Mouse (Mus musculus): ENCODE data around the gene Ola1. TPM values are rescaled to one million over a fixed set of nuclear protein-coding genes. Genes with fewer than 3 reads are reported as not detected.
A peak's percentile ranks its signal among the peaks of the same experiment; 100 is the strongest.

Gene Ola1
- total and polyA plus RNA-seq, 3 experiments, result 114 to 182 (median 175) TPM

DNA sequence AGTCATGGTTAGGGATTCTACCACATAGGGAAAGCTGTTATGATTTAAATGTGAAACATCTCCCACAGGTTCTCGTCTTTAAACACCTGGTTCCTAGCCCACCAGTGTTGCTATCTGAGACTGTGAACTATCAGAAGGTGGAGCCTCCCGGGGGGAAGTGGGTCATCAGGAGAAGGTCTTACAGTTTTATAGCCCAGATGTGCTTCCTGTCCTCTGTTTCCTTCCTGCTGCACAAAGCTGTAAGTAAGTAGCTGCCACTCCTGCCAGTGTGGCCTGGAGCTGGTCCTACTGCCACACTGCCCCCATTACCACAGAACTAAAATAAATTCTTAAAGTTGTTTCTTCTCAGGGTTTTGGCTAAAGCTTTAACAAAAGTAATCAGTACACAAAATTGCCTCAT, 72.6 kb downstream of the Ola1 start:
- Histone ChIP-seq H3K4me3 (replicated peaks in 1 of 3; ENCODE audit: low read depth in 2 of 3, low read length in 2 of 3, poor library complexity in 1 of 3) (no peak overlapping the region), H3K79me2 (replicated peaks; ENCODE audit: control insufficient read depth, extremely low read depth, insufficient read depth, poor library complexity, severe bottlenecking) (0 out of 2 replicates have a peak, but pooled peaks cover 2% of the 10 kb centered on the region), H3K27ac (ENCODE audit: insufficient read depth, low read depth) (no peak overlapping the region), H3K9ac (ENCODE audit: insufficient read depth, low read depth) (no peak overlapping the region), H3K27me3 (replicated peaks) (no peaks in the 10 kb centered on the region), H3K4me2 (ENCODE audit: insufficient read depth, low read depth, poor library complexity, severe bottlenecking) (no peak overlapping the region), H3K36me3 (replicated peaks in 1 of 2; ENCODE audit: control insufficient read depth in 1 of 2, insufficient read depth in 1 of 2, low read length in 1 of 2) (peaks cover 7 to 41% of the 10 kb centered on the region in 2 experiments), H3K9me3 (replicated peaks; ENCODE audit: low read length) (no peaks in the 10 kb centered on the region), H3K4me1 (ENCODE audit: control insufficient read depth in 1 of 2, insufficient read depth in 2 of 2) (peaks cover 0 to 12% of the 10 kb centered on the region in 2 experiments; a peak in 1 of 4 replicates)
- dilution Hi-C loops (cut with MboI; ENCODE audit: extremely low pct_ligation_motif_present, extremely low pct_unique_long_range_greater_than_20kb, low sequenced_read_pairs), result no loop called here
- TF ChIP-seq RCOR1 (conservative IDR thresholded peaks at IDR 0.05; ENCODE audit: low read depth, low read length), result no peak
- TF ChIP-seq CHD1 (IDR thresholded peaks at IDR 0.05; ENCODE audit: low read depth, low read length), result no peak
- no peak for TF ChIP-seq NRF1 (IDR thresholded peaks at IDR 0.05; ENCODE audit: low read depth, low read length)
- TF ChIP-seq SMC3 (IDR thresholded peaks at IDR 0.05; ENCODE audit: low read depth, low read length), result no peak
- TF ChIP-seq MAZ (IDR thresholded peaks at IDR 0.05; ENCODE audit: low read depth, low read length), result no peak
- TF ChIP-seq MAX (IDR thresholded peaks at IDR 0.05; ENCODE audit: low read length), result no peak
- TF ChIP-seq EP300 (IDR thresholded peaks at IDR 0.05; ENCODE audit: low read length), result no peak
- no peak for TF ChIP-seq IRF4 (IDR thresholded peaks at IDR 0.05; ENCODE audit: low read depth, low read length)
- peak; percentile 17 for DNase-seq (ENCODE audit: extremely low read depth)
- in situ Hi-C loops (cut with MboI; ENCODE audit: low pct_ligation_motif_present, low pct_unique_long_range_greater_than_20kb, low sequenced_read_pairs), result no loop called here

GRCm38 (mm10) chr2:73143732-73144131, 75.0 kb downstream of the Ola1 start:
- Histone ChIP-seq H3K36me3 (replicated peaks in 1 of 2; ENCODE audit: control insufficient read depth in 1 of 2, insufficient read depth in 1 of 2, low read length in 1 of 2) (peaks cover 3 to 42% of the 10 kb centered on the region in 2 experiments), H3K4me1 (ENCODE audit: control insufficient read depth in 1 of 2, insufficient read depth in 2 of 2) (peaks cover 0 to 12% of the 10 kb centered on the region in 2 experiments; a peak in 1 of 4 replicates), H3K4me2 (ENCODE audit: insufficient read depth, low read depth, poor library complexity, severe bottlenecking) (no peak overlapping the region), H3K27ac (ENCODE audit: insufficient read depth, low read depth) (no peak overlapping the region), H3K9ac (ENCODE audit: insufficient read depth, low read depth) (no peak overlapping the region), H3K4me3 (replicated peaks in 1 of 3; ENCODE audit: low read depth in 2 of 3, low read length in 2 of 3, poor library complexity in 1 of 3) (no peak overlapping the region), H3K79me2 (replicated peaks; ENCODE audit: control insufficient read depth, extremely low read depth, insufficient read depth, poor library complexity, severe bottlenecking) (0 out of 2 replicates have a peak, but pooled peaks cover 2% of the 10 kb centered on the region), H3K27me3 (replicated peaks) (no peaks in the 10 kb centered on the region), H3K9me3 (replicated peaks; ENCODE audit: low read length) (no peaks in the 10 kb centered on the region)
- no peak for TF ChIP-seq ETS1 (conservative IDR thresholded peaks at IDR 0.05; ENCODE audit: low read depth, low read length)
- TF ChIP-seq E2F4 (IDR thresholded peaks at IDR 0.05; ENCODE audit: insufficient replicate concordance, low read depth, low read length), result no peak
- TF ChIP-seq ZC3H11A (IDR thresholded peaks at IDR 0.05; ENCODE audit: low read depth, low read length), result no peak
- TF ChIP-seq USF2 (conservative IDR thresholded peaks at IDR 0.05; ENCODE audit: low read depth, low read length), result no peak
- no peak for TF ChIP-seq CHD2 (IDR thresholded peaks at IDR 0.05; ENCODE audit: low read length)
- TF ChIP-seq MAFK (IDR thresholded peaks at IDR 0.05; ENCODE audit: insufficient replicate concordance, low read length), result no peak
- TF ChIP-seq ELF1 (IDR thresholded peaks at IDR 0.05; ENCODE audit: low read depth, low read length), result no peak
- TF ChIP-seq USF1 (IDR thresholded peaks at IDR 0.05; ENCODE audit: low read depth, low read length), result no peak
- TF ChIP-seq BHLHE40 (IDR thresholded peaks at IDR 0.05; ENCODE audit: low read depth, low read length), result no peak
- TF ChIP-seq ZMIZ1 (IDR thresholded peaks at IDR 0.05; ENCODE audit: low read depth, low read length), result no peak
- TF ChIP-seq MAX (IDR thresholded peaks at IDR 0.05; ENCODE audit: low read length), result no peak
- no peak for DNase-seq (ENCODE audit: extremely low read depth)
- dilution Hi-C loops (cut with MboI; ENCODE audit: extremely low pct_ligation_motif_present, extremely low pct_unique_long_range_greater_than_20kb, low sequenced_read_pairs), result no loop called here
- in situ Hi-C loops (cut with MboI; ENCODE audit: low pct_ligation_motif_present, low pct_unique_long_range_greater_than_20kb, low sequenced_read_pairs), result no loop called here

Data from CH12.LX (cell line).